Mouse (Mus musculus): ENCODE measurements around the gene Rasgrf1. TPM values are rescaled to one million over a fixed set of nuclear protein-coding genes. Genes with fewer than 3 reads are reported as not detected.

Gene Rasgrf1
- total RNA-seq, 1 experiment = 0.04 TPM

DNA sequence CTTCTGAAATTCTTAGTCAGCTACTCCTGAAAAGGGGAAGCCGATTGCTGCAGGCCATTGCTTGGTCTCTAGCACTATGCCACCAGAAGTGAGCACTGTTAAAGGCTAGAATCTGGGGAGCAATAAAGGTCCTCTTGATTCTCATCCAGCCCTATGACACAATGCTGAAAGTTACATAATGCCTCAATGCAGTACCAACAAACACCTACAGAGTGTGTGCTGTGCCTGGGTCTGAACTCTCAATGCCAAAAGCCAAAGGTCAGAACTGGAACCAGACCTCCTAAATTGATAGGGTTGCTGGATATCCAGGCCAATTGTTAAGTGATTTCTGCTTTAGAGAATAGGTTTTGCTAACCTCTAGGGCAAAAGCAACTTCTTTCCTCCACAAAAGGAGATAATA, 7.7 kb downstream of the Rasgrf1 start:
- H3K36me3 ChIP-seq (ENCODE audit: control insufficient read depth, insufficient read depth, low read length, poor library complexity, severe bottlenecking) = no peaks in the 10 kb centered on the region
- no peak overlapping the region for H3K27ac ChIP-seq (ENCODE audit: insufficient read depth, low read depth, low read length, poor library complexity, severe bottlenecking)
- in situ Hi-C loops (cut with MboI; ENCODE audit: low sequenced_read_pairs in 2 of 2, unreplicated experiment in 2 of 2) = loop anchor here in 1 of 2 experiments (25.0 kb wide), 1 partner anchor 1445 kb away; the partner anchor contains the start of genes Zic1 and Zic4
- no peaks in the 10 kb centered on the region for H3K9me3 ChIP-seq (ENCODE audit: control insufficient read depth, insufficient read depth, low read depth, low read length)
- TF ChIP-seq ZC3H11A (IDR thresholded peaks at IDR 0.05; ENCODE audit: borderline replicate concordance, low read depth, low read length) (no peak), HCFC1 (IDR thresholded peaks at IDR 0.05; ENCODE audit: borderline replicate concordance, insufficient read depth, low read length) (no peak), CHD2 (IDR thresholded peaks at IDR 0.05; ENCODE audit: low read depth, low read length) (no peak), ZNF384 (IDR thresholded peaks at IDR 0.05; ENCODE audit: low read depth, low read length) (no peak), MAFK (IDR thresholded peaks at IDR 0.05; ENCODE audit: insufficient read depth, low read depth, low read length) (no peak)
- H3K4me1 ChIP-seq (ENCODE audit: control insufficient read depth in 2 of 2, insufficient read depth in 2 of 2, low read length in 2 of 2, poor library complexity in 1 of 2) = no peaks in the 10 kb centered on the region
- H3K9ac ChIP-seq (ENCODE audit: insufficient read depth, low read depth, low read length, poor library complexity, severe bottlenecking) = no peak overlapping the region
- H3K4me3 ChIP-seq (ENCODE audit: insufficient read depth in 1 of 2, low read depth in 1 of 2, low read length in 2 of 2, poor library complexity in 1 of 2, severe bottlenecking in 1 of 2) = no peak overlapping the region
- DNase-seq (ENCODE audit: low read depth, low spot score) = no peak

DNA sequence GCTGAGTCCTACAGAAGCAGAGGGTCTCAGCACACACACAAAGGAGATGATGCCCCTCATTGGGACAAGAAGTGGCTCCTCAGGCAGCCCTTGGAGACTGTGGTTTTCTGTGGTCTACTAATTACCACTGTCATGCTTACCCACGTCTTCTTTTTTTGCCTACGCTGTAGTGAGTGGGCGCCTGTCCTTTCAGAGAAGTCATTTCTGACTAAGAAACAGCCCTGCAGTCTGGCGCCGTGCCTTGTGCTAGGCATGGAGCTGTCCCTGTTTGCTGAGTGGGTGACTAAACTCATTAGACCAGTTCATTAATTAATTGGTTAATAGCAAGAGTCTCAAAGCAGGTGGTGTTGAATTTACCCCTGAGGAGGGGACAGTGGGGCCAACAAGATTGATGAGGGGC, 9.1 kb downstream of the Rasgrf1 start:
- TF ChIP-seq MAFK (IDR thresholded peaks at IDR 0.05; ENCODE audit: insufficient read depth, low read depth, low read length) (no peak), CHD2 (IDR thresholded peaks at IDR 0.05; ENCODE audit: low read depth, low read length) (no peak), ZC3H11A (IDR thresholded peaks at IDR 0.05; ENCODE audit: borderline replicate concordance, low read depth, low read length) (no peak), ZNF384 (IDR thresholded peaks at IDR 0.05; ENCODE audit: low read depth, low read length) (no peak), HCFC1 (IDR thresholded peaks at IDR 0.05; ENCODE audit: borderline replicate concordance, insufficient read depth, low read length) (no peak)
- H3K27ac ChIP-seq (ENCODE audit: insufficient read depth, low read depth, low read length, poor library complexity, severe bottlenecking) = no peak overlapping the region
- H3K9me3 ChIP-seq (ENCODE audit: control insufficient read depth, insufficient read depth, low read depth, low read length) = no peaks in the 10 kb centered on the region
- no peak overlapping the region for H3K4me3 ChIP-seq (ENCODE audit: insufficient read depth in 1 of 2, low read depth in 1 of 2, low read length in 2 of 2, poor library complexity in 1 of 2, severe bottlenecking in 1 of 2)
- DNase-seq (ENCODE audit: low read depth, low spot score) = no peak
- no peak overlapping the region for H3K9ac ChIP-seq (ENCODE audit: insufficient read depth, low read depth, low read length, poor library complexity, severe bottlenecking)
- H3K4me1 ChIP-seq (ENCODE audit: control insufficient read depth in 2 of 2, insufficient read depth in 2 of 2, low read length in 2 of 2, poor library complexity in 1 of 2) = no peaks in the 10 kb centered on the region
- H3K36me3 ChIP-seq (ENCODE audit: control insufficient read depth, insufficient read depth, low read length, poor library complexity, severe bottlenecking) = no peaks in the 10 kb centered on the region
- in situ Hi-C loops (cut with MboI; ENCODE audit: low sequenced_read_pairs in 2 of 2, unreplicated experiment in 2 of 2) = loop anchor here in 1 of 2 experiments (25.0 kb wide), 1 partner anchor 1443 kb away; the partner anchor contains the start of genes Zic1 and Zic4

- H3K36me3 ChIP-seq (ENCODE audit: control insufficient read depth, insufficient read depth, low read length, poor library complexity, severe bottlenecking) = no peaks in the 10 kb centered on the region
- no peak overlapping the region for H3K9ac ChIP-seq (ENCODE audit: insufficient read depth, low read depth, low read length, poor library complexity, severe bottlenecking)
- H3K27ac ChIP-seq (ENCODE audit: insufficient read depth, low read depth, low read length, poor library complexity, severe bottlenecking) = no peak overlapping the region
- DNase-seq (ENCODE audit: low read depth, low spot score) = no peak
- no peaks in the 10 kb centered on the region for H3K9me3 ChIP-seq (ENCODE audit: control insufficient read depth, insufficient read depth, low read depth, low read length)
- no peak overlapping the region for H3K4me3 ChIP-seq (ENCODE audit: insufficient read depth in 1 of 2, low read depth in 1 of 2, low read length in 2 of 2, poor library complexity in 1 of 2, severe bottlenecking in 1 of 2)
- TF ChIP-seq ZC3H11A (IDR thresholded peaks at IDR 0.05; ENCODE audit: borderline replicate concordance, low read depth, low read length) (no peak), ZNF384 (IDR thresholded peaks at IDR 0.05; ENCODE audit: low read depth, low read length) (no peak), CHD2 (IDR thresholded peaks at IDR 0.05; ENCODE audit: low read depth, low read length) (no peak), MAFK (IDR thresholded peaks at IDR 0.05; ENCODE audit: insufficient read depth, low read depth, low read length) (no peak), HCFC1 (IDR thresholded peaks at IDR 0.05; ENCODE audit: borderline replicate concordance, insufficient read depth, low read length) (no peak)
- in situ Hi-C loops (cut with MboI; ENCODE audit: low sequenced_read_pairs in 2 of 2, unreplicated experiment in 2 of 2) = loop anchor here in 1 of 2 experiments (25.0 kb wide), 1 partner anchor 1441 kb away; the partner anchor contains the start of genes Zic1 and Zic4
- H3K4me1 ChIP-seq (ENCODE audit: control insufficient read depth in 2 of 2, insufficient read depth in 2 of 2, low read length in 2 of 2, poor library complexity in 1 of 2) = no peaks in the 10 kb centered on the region
Measured at GRCm38 (mm10) chr9:89921121-89921520, 11.4 kb downstream of the Rasgrf1 start.

GRCm38 (mm10) chr9:89922666-89923065, 13.0 kb downstream of the Rasgrf1 start:
- no peak overlapping the region for H3K27ac ChIP-seq (ENCODE audit: insufficient read depth, low read depth, low read length, poor library complexity, severe bottlenecking)
- H3K9ac ChIP-seq (ENCODE audit: insufficient read depth, low read depth, low read length, poor library complexity, severe bottlenecking) = no peak overlapping the region
- DNase-seq (ENCODE audit: low read depth, low spot score) = no peak
- no peak overlapping the region for H3K4me3 ChIP-seq (ENCODE audit: insufficient read depth in 1 of 2, low read depth in 1 of 2, low read length in 2 of 2, poor library complexity in 1 of 2, severe bottlenecking in 1 of 2)
- no peaks in the 10 kb centered on the region for H3K36me3 ChIP-seq (ENCODE audit: control insufficient read depth, insufficient read depth, low read length, poor library complexity, severe bottlenecking)
- TF ChIP-seq CHD2 (IDR thresholded peaks at IDR 0.05; ENCODE audit: low read depth, low read length) (no peak), ZC3H11A (IDR thresholded peaks at IDR 0.05; ENCODE audit: borderline replicate concordance, low read depth, low read length) (no peak), HCFC1 (IDR thresholded peaks at IDR 0.05; ENCODE audit: borderline replicate concordance, insufficient read depth, low read length) (no peak), MAFK (IDR thresholded peaks at IDR 0.05; ENCODE audit: insufficient read depth, low read depth, low read length) (no peak)
- H3K9me3 ChIP-seq (ENCODE audit: control insufficient read depth, insufficient read depth, low read depth, low read length) = no peaks in the 10 kb centered on the region
- no peaks in the 10 kb centered on the region for H3K4me1 ChIP-seq (ENCODE audit: control insufficient read depth in 2 of 2, insufficient read depth in 2 of 2, low read length in 2 of 2, poor library complexity in 1 of 2)
- in situ Hi-C loops (cut with MboI; ENCODE audit: low sequenced_read_pairs in 2 of 2, unreplicated experiment in 2 of 2) = loop anchor here in 1 of 2 experiments (25.0 kb wide), 1 partner anchor 1440 kb away; the partner anchor contains the start of genes Zic1 and Zic4
